Mouse (Mus musculus) gastrocnemius, adult 8-10 months (tissue): ENCODE results near the gene Moxd1. TPM values are rescaled to one million over a fixed set of nuclear protein-coding genes. Genes with fewer than 3 reads are reported as not detected.

Experiments
- total RNA-seq, 4 experiments: library from RNA; stranded (reverse); gene quantifications; 2 replicates each; pipeline ENCODE4 v1.2.4; 2022

The Moxd1 gene
- total RNA-seq, 4 experiments from 2014 or later: 0.07 to 1.5 (median 0.31) TPM

Other genes with a start within 250 kb of the Moxd1 start
- not detected for gene Taar6, start 237.9 kb upstream of the Moxd1 start, total RNA-seq
- gene Taar7a, start 230.0 kb upstream of the Moxd1 start, total RNA-seq: not detected
- gene Taar7b, start 223.6 kb upstream of the Moxd1 start, total RNA-seq: not detected
- gene Taar7d, start 196.3 kb upstream of the Moxd1 start, total RNA-seq: not detected
- gene Taar7e, start 185.9 kb upstream of the Moxd1 start, total RNA-seq: not detected
- gene Taar7f, start 174.0 kb upstream of the Moxd1 start, total RNA-seq: not detected
- gene Taar8a, start 147.0 kb upstream of the Moxd1 start, total RNA-seq: not detected
- not detected for gene Taar8b, start 131.2 kb upstream of the Moxd1 start, total RNA-seq
- not detected for gene Taar8c, start 121.6 kb upstream of the Moxd1 start, total RNA-seq
- not detected for gene Taar9, start 114.0 kb upstream of the Moxd1 start, total RNA-seq
- 10 to 100 TPM; 22.1 to 28.8 (median 24.4) TPM for gene Stx7, start 74.2 kb upstream of the Moxd1 start, total RNA-seq